Mouse (Mus musculus): ENCODE data around the gene Mtpn. TPM values are rescaled to one million over a fixed set of nuclear protein-coding genes. Genes with fewer than 3 reads are reported as not detected.

The Mtpn gene
- 10 to 100 TPM; 80.0 to 83.2 TPM for total RNA-seq (2021)

- DNase-seq: peak; percentile 100
These were observed at the start of gene Mtpn for GRCm38 (mm10) chr6:35539304-35540009. Mtpn (minus strand) TSS chr6:35539888.

GRCm38 (mm10) chr6:35568731-35569130 lies 29.0 kb upstream of the Mtpn start:
- no peak for DNase-seq

- peak; percentile 32 for DNase-seq
These were observed 28.1 kb upstream of the Mtpn start for GRCm38 (mm10) chr6:35567755-35568154.

GRCm38 (mm10) chr6:35559950-35560349 lies 20.3 kb upstream of the Mtpn start:
- no peak for DNase-seq

- no peak for DNase-seq
These were observed 4.7 kb upstream of the Mtpn start for GRCm38 (mm10) chr6:35544352-35544751.

- no peak for DNase-seq
These were observed 3.1 kb upstream of the Mtpn start for GRCm38 (mm10) chr6:35542656-35543400.

- no peak for DNase-seq
These were observed 689 bp upstream of the Mtpn start for GRCm38 (mm10) chr6:35540377-35540776.

GRCm38 (mm10) chr6:35538757-35539303 lies 858 bp downstream of the Mtpn start:
- DNase-seq: no peak

GRCm38 (mm10) chr6:35536021-35536420 lies 3.7 kb downstream of the Mtpn start:
- no peak for DNase-seq

- no peak for DNase-seq
These were observed 26.3 kb downstream of the Mtpn start for GRCm38 (mm10) chr6:35513362-35513761.

- no peak for DNase-seq
These were observed 34.9 kb downstream of the Mtpn start for GRCm38 (mm10) chr6:35504781-35505180.

GRCm38 (mm10) chr6:35502904-35503303 lies 36.8 kb downstream of the Mtpn start:
- no peak for DNase-seq

GRCm38 (mm10) chr6:35499978-35500667 lies 39.6 kb downstream of the Mtpn start:
- no peak for DNase-seq

- no peak for DNase-seq
These were observed 42.3 kb downstream of the Mtpn start for GRCm38 (mm10) chr6:35497406-35497805.

- no peak for DNase-seq
These were observed 45.8 kb downstream of the Mtpn start for GRCm38 (mm10) chr6:35493851-35494250.

GRCm38 (mm10) chr6:35479651-35480335 lies 59.9 kb downstream of the Mtpn start:
- DNase-seq: no peak

- no peak for DNase-seq
These were observed 62.9 kb downstream of the Mtpn start for GRCm38 (mm10) chr6:35476830-35477229.

GRCm38 (mm10) chr6:35463450-35464395 lies 76.0 kb downstream of the Mtpn start:
- no peak for DNase-seq

- no peak for DNase-seq
These were observed 77.2 kb downstream of the Mtpn start for GRCm38 (mm10) chr6:35462484-35462883.

Data from heart, postnatal 4 days (tissue).